8 mouse cellular contexts compared by ENCODE assay signal in genomic region chr10:125966481-125967251, GRCm38 (mm10). TPM values are rescaled to one million over a fixed set of nuclear protein-coding genes. Genes with fewer than 3 reads are reported as not detected.
DNase-seq lines count a peak whose midpoint lies in the region; ATAC-seq lines count a peak whose summit lies in the region.

No protein-coding gene starts in this region.

- DNase-seq in ovary, postnatal 10 days (ENCODE audit: low spot score): peak; percentile 46
- no peak for DNase-seq in ovary, adult 18-20 months (ENCODE audit: low spot score)
- peak; percentile 50 to 64 for DNase-seq in cerebellum, postnatal 10 days
- peak; percentile 61 for DNase-seq in gastrocnemius, postnatal 14 days
- DNase-seq in neural tube, embryonic 11.5 days (ENCODE audit: low spot score): peak; percentile 74
- DNase-seq in layer of hippocampus, adult 9-11 months: no peak

- peak overlapping the region; percentile 80 for H3K4me3 ChIP-seq in intestine, embryonic 16.5 days (ENCODE audit: low read length)
- peak overlapping the region; percentile 64 for H3K4me3 ChIP-seq in liver, embryonic 16.5 days (ENCODE audit: low read depth, low read length)
- peak overlapping the region; percentile 73 for H3K4me3 ChIP-seq in neural tube, embryonic 11.5 days (ENCODE audit: low read depth, low read length)

- H3K9me3 ChIP-seq in intestine, embryonic 16.5 days (ENCODE audit: control insufficient read depth, low read length): no peaks in the 10 kb centered on the region
- H3K9me3 ChIP-seq in liver, embryonic 16.5 days (replicated peaks; ENCODE audit: control insufficient read depth, low read length): no peaks in the 10 kb centered on the region
- no peaks in the 10 kb centered on the region for H3K9me3 ChIP-seq in neural tube, embryonic 11.5 days (ENCODE audit: control insufficient read depth, low read length)

- intact Hi-C loops in gastrocnemius, postnatal 14 days (cut with DNase I; ENCODE audit: low total_unique reads): no loop called here

- no peaks in the 10 kb centered on the region for H3K36me3 ChIP-seq in intestine, embryonic 16.5 days (ENCODE audit: control insufficient read depth, insufficient read depth, low read length)
- H3K36me3 ChIP-seq in liver, embryonic 16.5 days (ENCODE audit: control insufficient read depth, insufficient read depth): no peaks in the 10 kb centered on the region
- no peaks in the 10 kb centered on the region for H3K36me3 ChIP-seq in neural tube, embryonic 11.5 days (ENCODE audit: control insufficient read depth, insufficient read depth, low read length)

- H3K9ac ChIP-seq in intestine, embryonic 16.5 days (ENCODE audit: low read depth, low read length): peak overlapping the region; percentile 93
- peak overlapping the region; percentile 56 for H3K9ac ChIP-seq in liver, embryonic 16.5 days (ENCODE audit: low read depth, low read length)
- peak overlapping the region; percentile 88 for H3K9ac ChIP-seq in neural tube, embryonic 11.5 days (ENCODE audit: low read length)

- peak; percentile 47 for ATAC-seq in intestine, embryonic 16.5 days
- peak; percentile 61 for ATAC-seq in liver, embryonic 16.5 days (ENCODE audit: low read depth)
- peak; percentile 70 for ATAC-seq in neural tube, embryonic 11.5 days (ENCODE audit: insufficient read depth, low FRiP score, low TSS enrichment)

- peaks cover 25% of the 10 kb centered on the region for H3K4me1 ChIP-seq in intestine, embryonic 16.5 days (ENCODE audit: control insufficient read depth, insufficient read depth, low read length)
- no peaks in the 10 kb centered on the region; the same call in none of the 2 replicates for H3K4me1 ChIP-seq in liver, embryonic 16.5 days (ENCODE audit: control insufficient read depth, low read depth, low read length)
- H3K4me1 ChIP-seq in neural tube, embryonic 11.5 days (ENCODE audit: control insufficient read depth, insufficient read depth, low read length): peaks cover 9% of the 10 kb centered on the region; the same call in 1 of the 2 replicates

- no peaks in the 10 kb centered on the region for H3K27me3 ChIP-seq in intestine, embryonic 16.5 days (replicated peaks; ENCODE audit: control insufficient read depth, insufficient read depth, low read length)
- H3K27me3 ChIP-seq in liver, embryonic 16.5 days (ENCODE audit: control insufficient read depth, insufficient read depth, low read depth, low read length): peaks cover 21% of the 10 kb centered on the region
- no peaks in the 10 kb centered on the region for H3K27me3 ChIP-seq in neural tube, embryonic 11.5 days (ENCODE audit: control insufficient read depth, insufficient read depth, low read length)

- peak overlapping the region; percentile 77 for H3K4me2 ChIP-seq in intestine, embryonic 16.5 days (ENCODE audit: low read depth, low read length)
- H3K4me2 ChIP-seq in liver, embryonic 16.5 days (ENCODE audit: low read depth, low read length): peak overlapping the region; percentile 67
- H3K4me2 ChIP-seq in neural tube, embryonic 11.5 days (ENCODE audit: low read depth): peak overlapping the region; percentile 77

- WGBS in intestine, embryonic 16.5 days: under 1% methylated on average over 58 of the region's 59 CpGs
- under 1% methylated on average over 56 of the region's 59 CpGs for WGBS in liver, embryonic 16.5 days (ENCODE audit: insufficient replicate concordance)
- WGBS in neural tube, embryonic 11.5 days: under 1% methylated on average over 59 of the region's 59 CpGs

- H3K27ac ChIP-seq in intestine, embryonic 16.5 days (ENCODE audit: low read length): peak overlapping the region; percentile 89
- no peak overlapping the region for H3K27ac ChIP-seq in liver, embryonic 16.5 days (ENCODE audit: low read length)
- H3K27ac ChIP-seq in neural tube, embryonic 11.5 days (ENCODE audit: low read depth, low read length): peak overlapping the region; percentile 73

RNA-seq across cellular contexts. Expression of gene Lrig3, which starts 0.7 kb away (rescaled TPM):
- 1 to 10 TPM; 5.2 to 5.5 TPM for total RNA-seq in gastrocnemius, postnatal 14 days (2021)
- polyA plus RNA-seq in intestine, embryonic 16.5 days (2015; fragmentation: Nextera tagmentation; extraction: Ambion mirVana): 9.2 and 10.2 TPM in 2 replicates
- polyA plus RNA-seq in liver, embryonic 16.5 days (2015; fragmentation: Nextera tagmentation; extraction: Ambion mirVana): 0.94 and 0.95 TPM in 2 replicates
- 23.2 and 23.3 TPM in 2 replicates for polyA plus RNA-seq in neural tube, embryonic 11.5 days (2014; fragmentation: Nextera tagmentation; extraction: Ambion mirVana)

Comparison
In these comparisons a context has a peak if more than half of its experiments do, and no peak if none do; other contexts are left out.
1. DNase-seq: peak in ovary, postnatal 10 days (single experiment), cerebellum, postnatal 10 days (2 of 2), gastrocnemius, postnatal 14 days (single experiment) and neural tube, embryonic 11.5 days (single experiment); none in ovary, adult 18-20 months (single experiment) and layer of hippocampus, adult 9-11 months (single experiment).
2. Peak in every context shown above with its lines, with median percentiles within 50 percentile points of each other: ATAC-seq, H3K4me2 ChIP-seq, H3K4me3 ChIP-seq and H3K9ac ChIP-seq.